Mouse (Mus musculus) bone marrow, adult 2 months (tissue): ENCODE measurements at regions not wholly inside any gene's neighbourhood (a gene's known extent, or its start where the extent isn't known, plus 50 kb on each side); places are given as distances from the start of the nearest gene placed in this dataset.

Experiments used
- H3K27ac ChIP-seq: fragments of 200-500 bp; 2 replicates; pipeline ENCODE4 v1.5.1; 2012; ENCODE audit warnings: low read depth, mild to moderate bottlenecking, control low read depth, inconsistent platforms, low read length; ENCODE audit not compliant: control insufficient read depth, poor library complexity, insufficient read depth
- H3K4me1 ChIP-seq: fragments of 200-500 bp; 2 replicates; pipeline ENCODE4 v1.6.1; 2011; ENCODE audit warnings: low read length; ENCODE audit not compliant: control insufficient read depth, insufficient read depth
- H3K4me3 ChIP-seq: fragments of 200-500 bp; replicated peaks from 2 replicates; pipeline ENCODE3; 2011; ENCODE audit warnings: mild to moderate bottlenecking, low read depth, low read length, control low read depth; ENCODE audit not compliant: control insufficient read depth
- CTCF ChIP-seq: fragments of 200-500 bp; IDR thresholded peaks from 2 replicates; pipeline ENCODE4 v1.5.1; 2011; ENCODE audit warnings: low read length, control low read depth; ENCODE audit not compliant: control insufficient read depth, insufficient read depth
- POLR2A ChIP-seq: fragments of 200-500 bp; IDR thresholded peaks from 2 replicates; pipeline ENCODE4 v1.6.1; 2011; ENCODE audit warnings: low read depth, mild to moderate bottlenecking, control low read depth, low read length, borderline replicate concordance; ENCODE audit not compliant: control insufficient read depth
- WGBS: fragments of 180-500 bp; shearing (Covaris S2); methylation state at CpG from one replicate; pipeline ENCODE4 v1.1.7; 2018; 5-methylcytosine and 5-hydroxymethylcytosine counted together

DNA sequence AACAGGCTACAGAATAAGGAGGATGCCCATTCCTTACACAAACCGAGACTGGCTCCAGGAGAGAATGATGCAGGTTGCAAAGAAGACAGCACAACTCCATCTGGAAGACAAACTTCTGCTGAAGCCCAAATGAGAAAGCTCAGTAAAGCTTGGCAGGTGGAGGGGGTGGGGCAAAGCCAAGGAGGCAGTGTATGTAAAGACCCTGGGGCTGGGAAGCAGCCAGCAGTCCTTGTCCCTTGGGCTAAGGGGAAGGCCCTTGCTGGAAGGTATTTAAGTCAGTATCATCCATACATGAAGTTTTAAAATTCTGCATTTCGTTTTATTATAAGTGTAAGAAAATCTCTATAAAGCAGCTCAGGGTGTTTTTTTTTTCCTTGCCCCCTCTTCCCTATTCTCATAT lies 182.3 kb upstream of the Kdm8 start:
- no peak for TF ChIP-seq POLR2A
- Histone ChIP-seq H3K27ac (no peak overlapping the region), H3K4me1 (no peaks in the 10 kb centered on the region), H3K4me3 (no peak overlapping the region)
- 58% methylated on average over 2 of the region's 2 CpGs for WGBS

DNA sequence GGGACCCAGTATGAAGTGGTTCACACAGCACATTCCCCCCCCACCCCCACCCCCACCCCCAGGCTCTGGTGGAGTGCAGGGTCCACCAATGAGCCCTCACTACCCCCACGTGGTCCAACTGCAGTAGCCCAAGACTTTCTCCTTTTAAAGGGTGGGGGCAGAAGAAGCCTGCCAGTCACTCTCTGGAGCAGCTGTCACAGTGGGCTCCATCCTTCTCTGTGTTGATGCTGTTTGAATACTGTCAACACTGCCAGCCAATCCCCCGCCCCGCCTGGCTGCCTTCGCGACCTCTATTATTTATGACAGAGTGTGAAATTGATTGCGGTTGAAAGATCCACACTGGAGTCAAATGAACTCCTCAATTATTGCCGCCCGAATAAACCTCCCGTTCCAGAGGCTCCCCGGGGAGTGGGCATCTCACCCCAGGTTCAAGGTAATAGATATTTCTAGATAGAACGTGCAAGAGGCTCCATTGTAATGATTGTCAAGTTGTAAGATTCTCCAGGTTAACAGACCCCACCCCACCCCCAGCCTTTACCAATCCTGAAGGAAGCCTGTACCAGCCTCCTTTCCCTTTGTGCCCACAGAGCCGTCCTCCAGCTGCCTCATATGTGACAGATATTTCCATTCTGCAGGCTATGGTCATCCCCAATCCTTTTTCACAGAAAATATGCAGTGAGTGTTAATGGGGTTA lies 181.7 kb upstream of the Kdm8 start:
- no peak overlapping the region for H3K27ac ChIP-seq
- no peaks in the 10 kb centered on the region for H3K4me1 ChIP-seq
- TF ChIP-seq POLR2A = no peak
- no peak for TF ChIP-seq CTCF
- 62% methylated on average over 12 of the region's 12 CpGs for WGBS
- no peak overlapping the region for H3K4me3 ChIP-seq

DNA sequence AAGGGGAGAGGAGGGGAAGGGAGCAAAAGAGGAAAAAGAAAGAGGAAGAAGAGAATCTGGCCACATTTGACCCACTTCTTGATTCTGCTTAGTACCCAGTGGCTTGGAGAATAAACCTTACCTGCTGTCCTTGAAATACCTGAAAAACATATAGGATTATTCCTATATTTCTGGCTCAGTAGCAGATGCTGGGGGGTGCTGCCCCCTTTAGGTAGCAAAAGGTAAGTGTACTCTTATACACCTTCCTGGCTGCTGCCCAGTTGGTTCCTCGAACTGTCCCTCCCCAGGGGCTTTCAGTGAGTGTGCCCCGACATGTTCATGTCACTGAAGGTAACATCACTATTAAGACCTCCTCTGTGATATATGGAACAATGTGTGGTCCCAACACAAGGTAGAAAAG lies 180.7 kb upstream of the Kdm8 start:
- H3K27ac ChIP-seq = no peak overlapping the region
- WGBS = 64% methylated on average over 2 of the region's 2 CpGs
- TF ChIP-seq CTCF (no peak), POLR2A (no peak)
- H3K4me3 ChIP-seq = no peak overlapping the region
- H3K4me1 ChIP-seq = no peaks in the 10 kb centered on the region

DNA sequence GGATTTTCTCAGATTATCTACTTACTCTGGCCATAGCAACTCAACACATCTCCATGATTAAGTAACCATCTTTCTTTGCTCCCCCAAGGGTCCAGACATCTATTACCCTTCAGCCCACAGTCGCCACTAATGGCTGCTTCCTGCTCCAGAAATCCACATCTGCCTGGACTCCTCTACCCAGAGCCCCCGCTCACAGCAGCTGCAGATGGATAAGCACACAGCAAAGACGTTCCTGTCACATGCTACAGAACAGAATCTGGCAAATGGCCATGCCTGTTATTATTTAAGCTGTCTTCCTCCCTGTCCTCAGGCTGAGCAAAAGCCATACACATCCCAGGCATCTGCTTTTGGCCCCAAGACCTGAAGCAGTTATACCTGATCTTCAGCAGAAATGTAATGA lies 173.8 kb upstream of the Kdm8 start:
- H3K27ac ChIP-seq = no peak overlapping the region
- no peak overlapping the region for H3K4me3 ChIP-seq
- TF ChIP-seq POLR2A (no peak), CTCF (no peak)
- WGBS = 48% methylated on average over 3 of the region's 3 CpGs
- no peaks in the 10 kb centered on the region for H3K4me1 ChIP-seq

DNA sequence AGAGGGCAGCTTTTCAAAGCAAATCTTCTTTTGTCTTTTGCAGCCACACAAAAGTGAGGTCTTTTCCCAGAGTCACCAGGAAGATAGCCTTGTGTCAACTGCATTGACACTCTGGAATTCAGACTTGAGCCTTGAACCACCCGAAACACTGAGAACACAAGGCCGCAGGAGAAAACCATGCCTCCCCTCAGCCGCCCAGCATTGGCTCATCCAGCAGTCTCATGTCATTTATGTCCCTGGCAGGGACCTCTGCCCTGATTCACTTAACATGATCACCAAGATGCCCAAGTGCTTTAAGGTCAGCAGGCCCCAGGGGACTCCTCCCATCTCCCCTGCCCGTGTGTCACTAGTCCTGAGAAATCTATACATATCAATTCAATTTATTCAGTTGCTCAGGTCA lies 173.1 kb upstream of the Kdm8 start:
- no peaks in the 10 kb centered on the region for H3K4me1 ChIP-seq
- TF ChIP-seq POLR2A = no peak
- TF ChIP-seq CTCF = no peak
- no peak overlapping the region for H3K4me3 ChIP-seq
- H3K27ac ChIP-seq = no peak overlapping the region
- WGBS = 77% methylated on average over 4 of the region's 4 CpGs

DNA sequence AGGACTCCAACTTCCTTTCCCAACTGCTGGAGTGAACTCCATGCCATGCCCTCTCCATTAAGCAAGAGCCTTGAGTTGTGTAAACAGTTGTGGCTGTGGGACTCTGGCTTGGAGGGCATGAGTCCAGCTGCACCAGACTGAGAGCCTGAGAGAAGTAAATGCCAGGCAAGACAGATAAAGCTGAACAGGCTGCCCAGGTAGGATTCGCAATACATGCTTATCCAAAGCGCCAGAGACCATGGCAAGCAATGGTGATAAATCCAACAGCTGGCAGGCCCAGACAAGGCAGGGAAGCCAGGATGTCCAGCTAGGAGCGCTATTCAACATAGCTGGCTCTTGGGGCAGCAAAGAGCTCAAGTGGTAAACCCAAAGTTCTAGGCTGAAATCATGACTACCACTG lies 163.1 kb upstream of the Kdm8 start:
- TF ChIP-seq POLR2A (no peak), CTCF (no peak)
- Histone ChIP-seq H3K4me1 (no peaks in the 10 kb centered on the region), H3K4me3 (no peak overlapping the region), H3K27ac (no peak overlapping the region)
- WGBS = 64% methylated on average over 3 of the region's 3 CpGs

DNA sequence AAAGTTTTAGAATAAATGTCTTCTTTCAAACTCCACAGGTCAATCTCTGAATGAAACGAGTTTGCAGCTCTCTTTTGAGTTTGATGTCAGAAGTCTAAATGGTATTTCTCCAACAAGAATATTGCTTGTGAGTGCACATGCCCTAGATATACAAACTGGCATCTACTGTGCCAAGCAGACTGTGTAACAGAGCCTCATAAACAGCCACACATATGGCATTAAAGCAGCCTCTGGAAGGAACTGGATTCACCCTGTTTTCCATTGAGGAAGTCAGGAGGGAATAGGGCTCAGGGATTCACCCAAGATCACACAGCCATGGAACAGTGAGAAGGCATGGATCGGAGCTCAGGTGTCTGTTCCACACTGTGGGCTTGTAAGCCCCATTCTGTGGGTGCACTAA lies 149.2 kb upstream of the Kdm8 start:
- Histone ChIP-seq H3K27ac (no peak overlapping the region), H3K4me1 (no peaks in the 10 kb centered on the region), H3K4me3 (no peak overlapping the region)
- TF ChIP-seq POLR2A (no peak), CTCF (no peak)
- WGBS = 59% methylated on average over 2 of the region's 2 CpGs

DNA sequence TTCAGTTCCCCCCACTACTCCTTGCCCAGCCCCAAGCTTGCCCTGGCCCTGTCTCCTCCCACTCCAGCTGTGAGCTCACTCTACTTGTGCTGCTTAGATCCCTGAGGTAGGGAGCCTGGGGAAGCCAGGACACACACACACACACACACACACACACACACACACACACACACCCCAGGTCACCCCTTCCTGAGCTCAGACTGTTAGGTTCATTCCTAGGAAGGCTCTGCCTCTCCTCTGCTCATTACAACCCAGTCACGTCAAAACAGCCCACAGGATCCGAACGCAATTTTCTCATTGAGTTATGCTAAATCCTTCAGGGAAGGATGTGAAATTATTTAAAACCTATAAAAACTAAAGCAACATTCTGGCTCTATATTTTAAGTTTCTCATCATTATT lies 136.0 kb upstream of the Kdm8 start:
- H3K4me1 ChIP-seq = no peaks in the 10 kb centered on the region
- no peak for TF ChIP-seq POLR2A
- H3K27ac ChIP-seq = no peak overlapping the region
- no peak overlapping the region for H3K4me3 ChIP-seq
- WGBS = 71% methylated on average over 3 of the region's 3 CpGs

DNA sequence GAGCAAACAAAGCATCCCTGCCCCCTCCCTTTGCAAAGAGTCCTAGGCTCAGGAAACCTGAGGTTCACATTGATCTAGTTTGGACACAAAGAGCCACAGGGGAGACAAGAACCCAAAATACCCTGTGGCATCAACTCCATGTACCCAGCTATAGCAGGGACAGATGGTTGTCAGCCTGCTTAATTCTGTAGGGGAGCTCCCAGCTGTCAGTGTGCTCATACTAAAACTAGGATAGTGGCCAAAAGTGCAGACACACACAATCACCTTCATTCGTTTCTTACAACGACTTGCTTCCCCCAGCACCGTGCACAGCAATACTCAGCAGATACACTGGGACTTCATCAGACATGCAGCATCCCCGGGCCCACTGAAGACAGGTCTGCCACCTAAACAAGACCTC lies 133.5 kb upstream of the Kdm8 start:
- TF ChIP-seq POLR2A (no peak), CTCF (no peak)
- 71% methylated on average over 4 of the region's 4 CpGs for WGBS

More for the DNA sequence above, 133.5 kb upstream of the Kdm8 start:
- Histone ChIP-seq H3K27ac (no peak overlapping the region), H3K4me1 (no peaks in the 10 kb centered on the region), H3K4me3 (no peak overlapping the region)
